Mouse (Mus musculus) lung, embryonic 14.5 days (tissue): Measurements from ENCODE around the gene Defa20. TPM values are rescaled to one million over a fixed set of nuclear protein-coding genes. Genes with fewer than 3 reads are reported as not detected.
"Not testable (repeated sequence)": the region's sequence is repeated elsewhere in the genome, so short reads cannot be mapped to it uniquely, and the experiment has no call there.

Experiments
- ATAC-seq: fragments of 200-750 bp; cut with Nextera tagmentation; 2 replicates; pipeline ENCODE4 v1.8.0; 2017; ENCODE audit warnings: mild to moderate bottlenecking, moderate TSS enrichment, moderate library complexity; ENCODE audit not compliant: insufficient read depth
- DNase-seq: peaks from one replicate; pipeline ENCODE4 v3.0.0-alpha.2; 2015
- H3K27ac ChIP-seq: fragments of 300-500 bp; sonication (generic); 2 replicates; pipeline ENCODE4 v1.5.1; 2014; ENCODE audit warnings: low read depth, mild to moderate bottlenecking, moderate library complexity
- H3K27me3 ChIP-seq: fragments of 300-500 bp; sonication (generic); 2 replicates; pipeline ENCODE4 v1.6.1; 2014; ENCODE audit warnings: low read length, control low read depth; ENCODE audit not compliant: insufficient read depth
- H3K36me3 ChIP-seq: fragments of 300-500 bp; sonication (generic); 2 replicates; pipeline ENCODE4 v1.6.1; 2014; ENCODE audit warnings: control low read depth; ENCODE audit not compliant: insufficient read depth
- H3K4me1 ChIP-seq: fragments of 300-500 bp; sonication (generic); 2 replicates; pipeline ENCODE4 v1.6.1; 2014; ENCODE audit warnings: antibody characterized with exemption, control low read depth; ENCODE audit not compliant: insufficient read depth
- H3K4me2 ChIP-seq: fragments of 300-500 bp; sonication (generic); 2 replicates; pipeline ENCODE4 v1.6.1; 2014; ENCODE audit warnings: mild to moderate bottlenecking
- H3K4me3 ChIP-seq: fragments of 300-500 bp; sonication (generic); 2 replicates; pipeline ENCODE4 v1.5.1; 2014; ENCODE audit warnings: low read depth, low read length
- H3K9ac ChIP-seq: fragments of 300-500 bp; sonication (generic); 2 replicates; pipeline ENCODE4 v1.6.1; 2014
- H3K9me3 ChIP-seq: fragments of 300-500 bp; sonication (generic); 2 replicates; pipeline ENCODE4 v1.6.1; 2016; ENCODE audit warnings: low read depth, low read length, control low read depth
- WGBS: fragments of 180-500 bp; shearing (Covaris S2); extraction: QIAGEN DNeasy Blood & Tissue Kit; methylation state at CpG from one replicate; pipeline ENCODE4 v1.1.7; 2014; 5-methylcytosine and 5-hydroxymethylcytosine counted together
- polyA plus RNA-seq: library from polyadenylated mRNA; unstranded; fragments of >200 nt; fragmentation: Nextera tagmentation; extraction: Ambion mirVana; gene quantifications from 2 replicates; pipeline ENCODE4 v1.2.1, GENCODE M21; 2014

Gene Defa20
- polyA plus RNA-seq: not detected in 2 replicates

- not testable (repeated sequence) for H3K36me3 ChIP-seq, H3K9me3 ChIP-seq, H3K4me3 ChIP-seq, H3K4me2 ChIP-seq, H3K27ac ChIP-seq, H3K4me1 ChIP-seq, H3K27me3 ChIP-seq, H3K9ac ChIP-seq, ATAC-seq, DNase-seq
- no CpG with 5 or more reads among the region's 2 CpGs for WGBS
Observed at GRCm38 (mm10) chr8:21508958-21509357, at the start of gene Defa20. Gene Defa20, plus strand, starts transcription at chr8:21509258.

- DNase-seq, ATAC-seq: not testable (repeated sequence)
- WGBS: no CpG with 5 or more reads among the region's 2 CpGs
Observed at GRCm38 (mm10) chr8:21528732-21529131, 19.7 kb downstream of the Defa20 start, which contains the start of gene Defa32. Gene Defa32, plus strand, starts transcription at chr8:21529032.

More at GRCm38 (mm10) chr8:21528732-21529131, 19.7 kb downstream of the Defa20 start, which contains the start of gene Defa32:
- not testable (repeated sequence) for H3K4me2 ChIP-seq, H3K9ac ChIP-seq, H3K36me3 ChIP-seq, H3K4me3 ChIP-seq, H3K9me3 ChIP-seq, H3K27me3 ChIP-seq, H3K27ac ChIP-seq, H3K4me1 ChIP-seq

Other genes starting within 250 kb of the Defa20 start
- not detected in 2 replicates for gene Defa27, start 193.7 kb upstream of the Defa20 start, polyA plus RNA-seq
- not detected in 2 replicates for gene Defa29, start 182.2 kb upstream of the Defa20 start, polyA plus RNA-seq
- gene Defa2, start 130.7 kb upstream of the Defa20 start, polyA plus RNA-seq: not detected in 2 replicates
- gene Defa33, start 117.4 kb upstream of the Defa20 start, polyA plus RNA-seq: not detected in 2 replicates
- not detected in 2 replicates for gene Defa36, start 81.8 kb upstream of the Defa20 start, polyA plus RNA-seq
- gene Gm7849, start 52.7 kb upstream of the Defa20 start, polyA plus RNA-seq: not detected in 2 replicates
- gene Defa32, start 19.8 kb downstream of the Defa20 start, polyA plus RNA-seq: not detected in 2 replicates
- gene Defa37, start 56.1 kb downstream of the Defa20 start, polyA plus RNA-seq: not detected in 2 replicates
- gene Defa28, start 73.7 kb downstream of the Defa20 start, polyA plus RNA-seq: not detected in 2 replicates
- not detected in 2 replicates for gene Gm7861, start 85.2 kb downstream of the Defa20 start, polyA plus RNA-seq
- gene Defa26, start 108.9 kb downstream of the Defa20 start, polyA plus RNA-seq: not detected in 2 replicates
- not detected in 2 replicates for gene Defa17, start 146.5 kb downstream of the Defa20 start, polyA plus RNA-seq
- not detected in 2 replicates for gene Defa34, start 156.5 kb downstream of the Defa20 start, polyA plus RNA-seq
- not detected in 2 replicates for gene AY761184, start 194.4 kb downstream of the Defa20 start, polyA plus RNA-seq
- gene Defa24, start 225.2 kb downstream of the Defa20 start, polyA plus RNA-seq: not detected in 2 replicates